Mouse (Mus musculus) common myeloid progenitor, adult 5-6 weeks (primary cell): Measurements from ENCODE around the gene Ccdc155. TPM values are rescaled to one million over a fixed set of nuclear protein-coding genes. Genes with fewer than 3 reads are reported as not detected.
A peak's percentile ranks its signal among the peaks of the same experiment; 100 is the strongest.

Experiments
- ATAC-seq: replicated peaks from 2 replicates; pipeline ENCODE4 v1.8.0; 2016; ENCODE audit warnings: low read depth, mild to moderate bottlenecking, moderate TSS enrichment, inconsistent platforms; ENCODE audit not compliant: poor library complexity, severe bottlenecking
- total RNA-seq: library from RNA; stranded (forward); fragments of 200-1000, 187-1606 nt; gene quantifications from 2 replicates; pipeline ENCODE4 v1.2.3, GENCODE M21; 2017

Gene Ccdc155
- total RNA-seq = 0.18 and 2.0 TPM in 2 replicates

- ATAC-seq = peak; percentile 94
Measured at GRCm38 (mm10) chr7:45204380-45205143, at the start of gene Ccdc155. Gene Ccdc155, minus strand, starts transcription at chr7:45204892.

- no peak for ATAC-seq
Measured at GRCm38 (mm10) chr7:45253806-45254205, 49.1 kb upstream of the Ccdc155 start.

GRCm38 (mm10) chr7:45247666-45248065 is 43.0 kb upstream of the Ccdc155 start:
- ATAC-seq = no peak

- no peak for ATAC-seq
Measured at GRCm38 (mm10) chr7:45241389-45241749, 36.7 kb upstream of the Ccdc155 start.

GRCm38 (mm10) chr7:45240633-45241388 is 36.1 kb upstream of the Ccdc155 start, which contains the start of gene Slc6a16:
Gene Slc6a16, plus strand, starts transcription at chr7:45241085.
- no peak for ATAC-seq

GRCm38 (mm10) chr7:45240109-45240508 is 35.4 kb upstream of the Ccdc155 start:
- ATAC-seq = no peak

GRCm38 (mm10) chr7:45238723-45239496 is 34.2 kb upstream of the Ccdc155 start, which contains the start of gene Cd37:
Gene Cd37, minus strand, starts transcription at chr7:45239115.
- ATAC-seq = peak; percentile 79

- ATAC-seq = 0 out of 2 replicates have a peak, but pooled peaks have one; percentile 10
Measured at GRCm38 (mm10) chr7:45237747-45238699, 33.3 kb upstream of the Ccdc155 start.

GRCm38 (mm10) chr7:45235656-45236180 is 31.0 kb upstream of the Ccdc155 start:
- no peak for ATAC-seq

- ATAC-seq = no peak
Measured at GRCm38 (mm10) chr7:45234922-45235571, 30.4 kb upstream of the Ccdc155 start.

GRCm38 (mm10) chr7:45234333-45234841 is 29.7 kb upstream of the Ccdc155 start:
- ATAC-seq = no peak

GRCm38 (mm10) chr7:45233580-45234332 is 29.1 kb upstream of the Ccdc155 start:
- ATAC-seq = peak; percentile 30

GRCm38 (mm10) chr7:45232716-45233465 is 28.2 kb upstream of the Ccdc155 start:
- ATAC-seq = no peak

GRCm38 (mm10) chr7:45231941-45232340 is 27.2 kb upstream of the Ccdc155 start:
- ATAC-seq = no peak

GRCm38 (mm10) chr7:45231192-45231591 is 26.5 kb upstream of the Ccdc155 start:
- no peak for ATAC-seq

- 0 out of 2 replicates have a peak, but pooled peaks have one; percentile 26 for ATAC-seq
Measured at GRCm38 (mm10) chr7:45229459-45230203, 24.9 kb upstream of the Ccdc155 start.
